Mouse (Mus musculus) left cerebral cortex, postnatal 10 days (tissue): ENCODE measurements at regions not wholly inside any gene's neighbourhood (a gene's known extent, or its start where the extent isn't known, plus 50 kb on each side); places are given as distances from the start of the nearest gene placed in this dataset.

ENCODE experiments used
- DNase-seq, 2 experiments: peaks; one replicate each; pipeline ENCODE4 v3.0.0; 2021 to 2022; ENCODE audit warnings: low spot score in 2 of 2, mixed read lengths in 1 of 2; ENCODE audit errors: extremely low spot score in 1 of 2
- intact Hi-C: fragments of 180-260 bp; cut with DNase I; formaldehyde crosslinking; loops from one replicate; pipeline ENCODE4 v1.15.1; 2025

DNA sequence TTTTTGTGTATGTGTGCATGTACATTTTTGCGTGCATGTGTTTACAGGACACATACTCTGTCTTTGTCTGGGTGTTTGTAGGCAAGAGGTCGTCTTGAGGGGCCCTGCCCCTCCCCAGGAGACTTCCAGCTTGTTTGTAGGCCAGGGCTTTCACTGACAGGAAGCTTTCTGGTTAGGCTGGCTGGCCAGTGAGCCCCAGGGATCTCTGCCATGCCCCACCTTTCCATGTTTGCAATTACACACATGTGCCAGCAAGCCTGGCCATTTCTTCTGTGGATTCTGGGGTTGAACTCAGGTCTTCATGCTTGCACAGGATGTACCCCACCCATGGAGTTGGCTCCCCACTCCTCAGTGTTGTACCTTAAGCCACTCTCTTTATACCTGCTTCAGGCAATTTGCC lies 166.4 kb downstream of the Gm11077 start:
- DNase-seq, result no peak
- intact Hi-C loops, result no loop called here

- no peak for DNase-seq
- intact Hi-C loops, result no loop called here
These were observed 168.0 kb downstream of the Gm11077 start for GRCm38 (mm10) chr6:140897111-140897510.

DNA sequence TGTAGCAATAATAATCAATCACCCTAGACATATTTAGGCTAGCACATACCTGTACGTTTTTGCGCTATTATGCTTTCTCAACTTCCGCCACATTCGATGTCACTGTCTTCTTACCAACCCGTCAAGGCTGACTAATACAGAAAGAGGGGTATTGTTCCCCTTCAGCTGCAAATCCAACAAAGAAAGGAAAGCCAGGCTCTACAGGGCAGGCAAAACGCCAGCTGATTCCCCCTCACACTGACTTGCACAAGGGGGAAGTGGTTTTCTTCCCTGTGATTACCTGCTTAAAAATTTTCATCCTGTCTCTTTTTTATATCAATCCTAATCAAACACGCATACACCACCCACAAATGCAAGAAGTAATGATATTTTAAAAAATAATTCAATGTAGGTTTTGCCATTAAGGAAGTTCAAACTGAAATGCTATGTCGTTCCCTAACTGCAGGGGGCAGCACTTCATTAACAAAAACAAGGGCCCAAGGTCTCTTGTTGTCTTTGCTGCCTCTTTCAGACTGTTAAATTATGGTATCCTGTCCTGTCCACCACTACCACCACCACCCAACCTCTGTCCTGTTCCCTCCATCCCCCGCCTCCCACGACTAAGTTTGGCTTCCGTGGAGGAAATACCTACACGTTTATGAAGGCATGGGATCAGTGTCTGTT lies 195.4 kb downstream of the Gm11077 start:
- intact Hi-C loops, result loop anchor here (5.0 to 10.0 kb wide), 2 partner anchors 320 to 523 kb away; partner anchors contain the start of gene Pde3a
- peak; percentile 8 to 22 for DNase-seq

GRCm38 (mm10) chr6:140927616-140928015 lies 198.5 kb downstream of the Gm11077 start:
- DNase-seq, result no peak
- intact Hi-C loops, result loop anchor here (10.0 kb wide), 1 partner anchor 317 kb away; the partner anchor contains the start of gene Pde3a

DNA sequence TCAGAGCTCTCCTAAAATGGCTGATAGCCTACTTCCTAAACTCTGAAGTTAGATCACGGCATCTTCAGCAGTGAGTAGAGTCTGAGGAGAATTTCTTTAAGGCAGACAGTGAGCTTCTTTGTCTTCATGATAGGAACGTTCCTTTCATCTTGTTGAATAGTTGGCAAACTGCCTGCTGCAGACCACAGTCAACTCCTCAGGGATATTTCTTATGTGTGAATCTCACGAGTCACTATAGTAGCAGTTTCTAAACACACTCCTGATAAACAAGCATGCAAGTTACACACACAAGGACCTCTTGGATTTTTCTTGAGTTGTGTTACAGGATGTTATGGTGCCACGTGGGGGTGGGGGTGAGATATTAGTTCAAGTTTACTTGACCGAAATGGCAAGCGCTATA lies 205.2 kb downstream of the Gm11077 start:
- intact Hi-C loops, result no loop called here
- DNase-seq, result no peak

DNA sequence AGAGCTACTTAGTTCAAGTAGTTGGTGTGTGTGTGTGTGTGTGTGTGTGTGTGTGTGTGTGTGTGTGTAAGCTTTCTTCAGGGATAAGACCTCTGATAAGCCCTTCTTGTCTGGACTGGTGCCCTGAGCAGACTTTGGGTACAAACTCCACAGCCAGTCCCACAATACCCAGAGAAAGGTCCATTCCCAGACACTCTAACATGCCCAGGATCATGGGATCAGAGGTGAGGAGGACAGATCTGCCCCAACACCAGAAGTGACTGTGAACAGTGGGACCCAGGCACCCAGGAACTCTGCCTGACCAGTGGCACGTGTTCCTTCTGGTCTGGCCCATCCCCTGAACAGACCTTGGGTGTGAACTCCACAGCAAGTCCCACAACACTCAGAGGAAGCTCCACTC lies 208.9 kb downstream of the Gm11077 start:
- no peak for DNase-seq
- intact Hi-C loops, result no loop called here

GRCm38 (mm10) chr6:140946720-140947119 lies 217.6 kb downstream of the Gm11077 start:
- no peak for DNase-seq
- intact Hi-C loops, result no loop called here

DNA sequence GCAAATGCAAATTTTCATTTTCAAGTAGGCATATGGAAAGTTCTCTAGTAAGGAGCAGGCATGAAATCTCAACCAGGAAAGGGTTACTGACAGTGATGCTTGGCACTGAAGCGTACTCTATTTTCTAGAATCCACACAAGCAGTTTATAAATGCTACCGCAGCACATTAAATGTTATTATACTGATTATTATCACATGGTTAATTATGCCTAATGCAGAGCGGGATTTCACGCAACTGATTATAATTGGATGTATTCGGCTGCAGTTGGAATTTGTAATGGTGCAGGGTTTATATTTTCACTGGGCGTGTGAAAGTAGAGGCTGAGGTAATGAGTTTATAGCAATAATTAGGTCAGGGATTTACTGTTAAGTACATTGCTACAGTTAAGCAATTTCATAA lies 221.4 kb downstream of the Gm11077 start:
- DNase-seq, result no peak

DNA sequence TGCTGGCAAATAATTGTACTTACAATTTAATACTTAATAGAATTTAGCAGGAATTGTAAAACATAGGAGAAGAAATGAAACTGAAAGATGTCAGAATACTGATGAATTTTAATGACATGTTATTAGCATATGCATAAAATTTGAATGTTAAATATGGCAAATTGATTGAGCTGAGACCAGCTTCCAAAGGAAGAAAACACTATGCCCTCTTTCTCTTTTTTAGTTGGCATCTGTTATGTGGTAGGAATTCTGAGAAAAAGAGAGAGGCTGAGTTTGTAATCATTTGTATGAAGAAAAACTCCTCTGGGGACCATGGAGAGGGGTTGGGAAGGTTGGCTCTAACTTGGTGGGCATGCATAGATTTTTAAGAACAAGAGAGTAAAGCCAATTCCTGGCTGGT lies 224.2 kb downstream of the Gm11077 start:
- DNase-seq, result no peak
- intact Hi-C loops, result no loop called here

More for the DNA sequence above, 221.4 kb downstream of the Gm11077 start:
- intact Hi-C loops, result no loop called here

DNA sequence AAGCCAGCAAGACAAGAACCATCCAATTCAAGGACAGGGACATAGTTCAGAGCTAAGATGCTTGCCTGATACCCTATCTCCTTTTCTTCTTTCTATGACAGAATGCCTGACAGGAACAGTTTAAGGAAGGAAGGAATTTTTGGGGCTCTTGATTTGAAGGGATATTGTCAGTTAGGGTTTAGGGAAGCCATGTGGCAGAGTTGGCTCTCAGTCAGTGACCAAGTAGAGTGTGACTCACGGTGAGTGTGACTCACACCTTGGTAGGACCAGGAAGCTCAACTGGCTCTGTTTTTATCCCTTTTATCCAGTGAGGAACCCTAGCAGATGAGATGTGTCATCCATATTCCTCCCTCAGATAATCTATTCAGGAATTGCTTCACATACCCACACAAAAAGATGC lies 224.6 kb downstream of the Gm11077 start:
- intact Hi-C loops, result no loop called here
- DNase-seq, result no peak

GRCm38 (mm10) chr6:140955751-140956521 lies 226.9 kb downstream of the Gm11077 start:
- intact Hi-C loops, result no loop called here
- peak; percentile 3 to 21 for DNase-seq

DNA sequence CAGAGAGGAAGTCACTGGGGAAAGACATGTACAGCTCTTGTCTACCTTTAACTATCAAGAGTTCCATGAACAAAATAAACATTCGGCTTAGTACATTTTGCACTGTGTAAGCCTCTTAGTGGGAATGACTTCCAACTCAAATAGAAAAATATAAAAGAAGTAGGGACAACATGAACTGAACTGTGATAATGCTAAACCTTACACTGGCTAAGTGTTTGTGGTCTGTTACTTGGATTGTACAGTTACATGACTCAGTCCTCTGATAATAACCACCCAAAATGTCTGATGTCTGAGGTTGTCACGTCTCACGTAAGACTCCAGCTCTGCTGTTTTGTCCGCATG lies 227.4 kb downstream of the Gm11077 start:
- intact Hi-C loops, result no loop called here
- DNase-seq, result no peak

- intact Hi-C loops, result no loop called here
- no peak for DNase-seq
These were observed 232.9 kb downstream of the Gm11077 start for GRCm38 (mm10) chr6:140961987-140962386.

DNA sequence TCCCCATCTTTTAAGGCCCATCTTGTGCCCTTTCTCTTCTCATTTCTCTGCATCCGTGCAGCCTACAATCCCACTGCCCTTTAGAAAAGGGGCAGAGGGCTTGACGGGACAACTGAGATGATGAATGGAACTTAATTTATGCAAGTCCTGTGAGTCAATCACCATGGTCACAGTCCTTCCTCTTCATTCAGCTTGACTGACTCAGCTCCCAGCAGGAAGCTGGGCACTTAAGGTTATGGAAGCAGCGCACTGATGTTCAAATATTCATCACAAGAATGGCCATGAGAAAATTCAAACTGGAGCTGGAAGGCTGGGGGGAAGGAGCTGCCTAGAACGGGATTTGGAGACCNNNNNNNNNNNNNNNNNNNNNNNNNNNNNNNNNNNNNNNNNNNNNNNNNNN lies 233.5 kb downstream of the Gm11077 start:
- no peak for DNase-seq
- intact Hi-C loops, result no loop called here

DNA sequence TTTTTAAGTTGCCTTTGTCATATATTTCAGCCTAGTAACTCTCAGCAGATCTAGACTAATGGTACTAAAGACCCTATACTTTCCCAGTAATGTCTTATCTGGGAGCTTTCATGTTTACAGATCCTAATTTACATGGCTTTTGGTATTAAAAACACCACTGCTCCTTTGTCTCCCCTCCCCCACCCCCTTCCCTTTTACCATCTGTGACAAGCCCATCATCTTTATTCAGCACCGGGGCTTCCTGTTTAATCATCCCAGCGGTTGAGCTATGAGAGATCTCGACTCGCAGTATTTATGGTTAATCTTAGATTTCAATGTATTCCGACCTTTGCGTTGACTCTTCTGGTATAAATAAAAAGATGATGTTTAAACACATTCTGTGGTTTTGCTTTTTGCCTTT lies 244.6 kb downstream of the Gm11077 start:
- intact Hi-C loops, result no loop called here
- DNase-seq, result no peak

- no peak for DNase-seq
- intact Hi-C loops, result no loop called here
These were observed 247.9 kb downstream of the Gm11077 start for GRCm38 (mm10) chr6:140976989-140977388.

DNA sequence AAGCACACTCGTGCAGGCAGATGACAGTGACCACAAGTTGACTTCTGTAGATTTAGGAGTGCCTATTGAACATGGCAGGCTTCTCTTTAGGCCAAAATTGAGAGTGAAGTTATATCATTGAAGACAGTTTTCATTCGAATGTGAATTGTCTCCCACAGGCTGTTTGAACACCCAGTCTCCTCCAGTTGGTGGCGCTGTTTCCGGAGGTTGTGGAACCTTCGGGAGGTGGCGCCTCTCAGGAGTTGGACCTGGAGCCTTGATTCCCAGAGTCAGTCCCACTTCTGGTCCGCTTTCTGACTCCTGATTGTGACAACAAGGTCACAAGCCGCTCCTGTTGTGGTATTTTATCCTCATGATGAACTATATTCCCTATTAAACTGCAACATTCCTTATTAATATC lies 254.5 kb downstream of the Gm11077 start:
- DNase-seq, result no peak
- intact Hi-C loops, result no loop called here

- intact Hi-C loops, result no loop called here
- no peak for DNase-seq
These were observed 255.2 kb downstream of the Gm11077 start for GRCm38 (mm10) chr6:140984249-140984648.

- intact Hi-C loops, result no loop called here
- DNase-seq, result peak in 1 of 2 experiments; percentile 23
These were observed 255.2 kb upstream of the Pde3a start for GRCm38 (mm10) chr6:140993643-140994580.
